In the genomic region with DNA sequence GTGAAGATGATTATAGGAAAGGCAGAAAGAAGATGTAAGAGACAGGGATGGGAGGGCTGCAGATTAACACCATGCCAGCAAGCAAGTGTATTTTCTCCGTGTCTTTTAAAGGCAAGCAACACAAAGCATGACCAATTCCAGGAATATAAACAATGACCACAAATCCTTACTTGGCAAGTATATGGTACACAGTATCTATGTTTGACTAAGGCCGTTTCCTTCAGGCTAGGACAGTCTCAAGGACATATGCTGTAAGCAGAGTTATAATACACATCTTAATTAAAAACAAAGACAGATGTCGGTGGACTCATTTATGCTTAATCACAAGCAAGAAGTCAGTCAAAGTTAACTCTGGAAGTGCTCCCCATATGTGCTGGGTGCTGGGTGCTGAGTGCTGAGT, we compare ENCODE assay signal across 28 mouse cellular contexts. TPM values are rescaled to one million over a fixed set of nuclear protein-coding genes. Genes with fewer than 3 reads are reported as not detected.
DNase-seq lines count a peak whose midpoint lies in the region; ATAC-seq and TF ChIP-seq lines count a peak whose summit lies in the region.
"Had no signal": no experiment of that assay in that cellular context is flagged by ENCODE, and none has a peak within 500 bp of the region (broad histone marks: within the 10 kb centered on the region; RNA-seq: fewer than 3 reads in every experiment).

No protein-coding gene starts in this region.

- H3K27me3 ChIP-seq in lung, postnatal 0 days (replicated peaks; ENCODE audit: insufficient read depth, low read length): no peaks in the 10 kb centered on the region
- no peaks in the 10 kb centered on the region for H3K27me3 ChIP-seq in stomach, postnatal 0 days (ENCODE audit: control insufficient read depth, insufficient read depth, low read length)
- H3K27me3 ChIP-seq: embryonic facial prominence, embryonic 15.5 days; forebrain, embryonic 12.5 days had no signal

- H3K36me3 ChIP-seq in lung, postnatal 0 days (ENCODE audit: insufficient read depth, low read length): no peaks in the 10 kb centered on the region
- H3K36me3 ChIP-seq in stomach, postnatal 0 days (ENCODE audit: control insufficient read depth, insufficient read depth, low read length): no peaks in the 10 kb centered on the region
- H3K36me3 ChIP-seq: embryonic facial prominence, embryonic 13.5 days; embryonic facial prominence, embryonic 15.5 days; forebrain, embryonic 10.5 days; forebrain, embryonic 12.5 days; G1E had no signal

- TF ChIP-seq CTCF in lung, postnatal 0 days (IDR thresholded peaks at IDR 0.05): no peak
- TF ChIP-seq CTCF in stomach, postnatal 0 days (IDR thresholded peaks at IDR 0.05; ENCODE audit: low read depth): no peak

- WGBS in lung, postnatal 0 days: 44% methylated on average over 3 of the region's 3 CpGs
- 32% methylated on average over 3 of the region's 3 CpGs for whole genome bisulfite sequencing in stomach, postnatal 0 days

- no peaks in the 10 kb centered on the region for H3K4me1 ChIP-seq in lung, postnatal 0 days (ENCODE audit: insufficient read depth, low read depth, low read length)
- H3K4me1 ChIP-seq in stomach, postnatal 0 days (replicated peaks; ENCODE audit: control insufficient read depth, insufficient read depth): no peaks in the 10 kb centered on the region
- H3K4me1 ChIP-seq: embryonic facial prominence, embryonic 13.5 days; embryonic facial prominence, embryonic 15.5 days; forebrain, embryonic 10.5 days; forebrain, embryonic 12.5 days had no signal

- no peak overlapping the region for H3K4me2 ChIP-seq in lung, postnatal 0 days (replicated peaks; ENCODE audit: low read depth, low read length)
- no peak overlapping the region for H3K4me2 ChIP-seq in stomach, postnatal 0 days (replicated peaks; ENCODE audit: low read depth)
- H3K4me2 ChIP-seq: embryonic facial prominence, embryonic 13.5 days; embryonic facial prominence, embryonic 15.5 days; forebrain, embryonic 12.5 days had no signal

- TF ChIP-seq EP300 in lung, postnatal 0 days (IDR thresholded peaks at IDR 0.05): peak; percentile 65
- no peak for TF ChIP-seq EP300 in stomach, postnatal 0 days (optimal IDR thresholded peaks at IDR 0.05)

- no peaks in the 10 kb centered on the region for H3K9me3 ChIP-seq in lung, postnatal 0 days (ENCODE audit: low read length)
- no peaks in the 10 kb centered on the region for H3K9me3 ChIP-seq in stomach, postnatal 0 days (ENCODE audit: control insufficient read depth, low read length)
- H3K9me3 ChIP-seq: embryonic facial prominence, embryonic 13.5 days; embryonic facial prominence, embryonic 15.5 days; forebrain, embryonic 10.5 days; forebrain, embryonic 12.5 days; G1E had no signal

- no peak overlapping the region for H3K9ac ChIP-seq in lung, postnatal 0 days (replicated peaks; ENCODE audit: low read depth)
- H3K9ac ChIP-seq in stomach, postnatal 0 days (ENCODE audit: low read length): no peak overlapping the region
- H3K9ac ChIP-seq: embryonic facial prominence, embryonic 13.5 days; embryonic facial prominence, embryonic 15.5 days; forebrain, embryonic 12.5 days had no signal

- no peak overlapping the region for H3K4me3 ChIP-seq in lung, postnatal 0 days (ENCODE audit: low read depth, low read length)
- no peak overlapping the region for H3K4me3 ChIP-seq in stomach, postnatal 0 days (ENCODE audit: low read depth, low read length)
- H3K4me3 ChIP-seq: embryonic facial prominence, embryonic 13.5 days; embryonic facial prominence, embryonic 15.5 days; erythroblast, embryonic 14.5 days; forebrain, embryonic 10.5 days; forebrain, embryonic 12.5 days had no signal

- ATAC-seq in lung, postnatal 0 days: 0 out of 2 replicates have a peak, but pooled peaks have one; percentile 40
- peak; percentile 70 for ATAC-seq in stomach, postnatal 0 days (ENCODE audit: low FRiP score, low TSS enrichment)
- ATAC-seq: activated CD4-positive, CD25-positive, alpha-beta regulatory T cell, adult 4 months; CD4-positive, CD25-positive, alpha-beta regulatory T cell, adult 4 months; forebrain, embryonic 14.5 days; forebrain, embryonic 16.5 days; Patski had no signal

- H3K27ac ChIP-seq in lung, postnatal 0 days (ENCODE audit: low read length): no peak overlapping the region
- no peak overlapping the region for H3K27ac ChIP-seq in stomach, postnatal 0 days (replicated peaks)
- H3K27ac ChIP-seq: embryonic facial prominence, embryonic 13.5 days; embryonic facial prominence, embryonic 15.5 days; forebrain, embryonic 10.5 days; forebrain, embryonic 12.5 days had no signal

- DNase-seq in heart, adult 11 months: peak; percentile 27
- no peak for DNase-seq in heart, adult 8-10 months (ENCODE audit: low spot score)
- DNase-seq in lung, postnatal 0 days (ENCODE audit: low spot score): no peak
- DNase-seq in lung, postnatal 25 days (ENCODE audit: low spot score): no peak
- DNase-seq in stomach, postnatal 0 days (ENCODE audit: low spot score): no peak
- DNase-seq: adrenal gland, adult 2 months; adrenal gland, postnatal 10 days; adrenal gland, postnatal 25 days; B cell, adult 2 months; cerebellum, adult 11 months; cerebellum, adult 18-20 months; cerebellum, adult 8-10 months; cerebellum, adult 9-11 months; cerebellum, postnatal 14 days; cerebellum, postnatal 36 days; embryo, embryonic 11 days had no signal

RNA-seq across cellular contexts. Expression of a gene that starts 12.6 kb away (rescaled TPM):
- total RNA-seq in heart, adult 8-10 months (2022): 10 to 100 TPM in 3 of 4 experiments, 1 to 10 TPM in 1; 8.5 to 14.1 (median 12.4) TPM
- polyA plus RNA-seq in lung, postnatal 0 days (2015; fragmentation: Nextera tagmentation; extraction: Ambion mirVana): 11.2 and 12.1 TPM in 2 replicates
- polyA plus RNA-seq in stomach, postnatal 0 days (2015; fragmentation: Nextera tagmentation; extraction: Ambion mirVana): 1.4 and 1.5 TPM in 2 replicates
- total RNA-seq: CH12.LX, G1E had no signal
- polyA plus RNA-seq: erythroblast, embryonic 14.5 days; G1E had no signal

RNA-seq across cellular contexts. Expression of a gene that starts 45.2 kb away (rescaled TPM):
- total RNA-seq in heart, adult 8-10 months (2022): 10 to 100 TPM; 21.6 to 25.2 (median 23.0) TPM
- 12.4 and 13.4 TPM in 2 replicates for polyA plus RNA-seq in lung, postnatal 0 days (2015; fragmentation: Nextera tagmentation; extraction: Ambion mirVana)
- 6.4 and 6.5 TPM in 2 replicates for polyA plus RNA-seq in stomach, postnatal 0 days (2015; fragmentation: Nextera tagmentation; extraction: Ambion mirVana)

RNA-seq across cellular contexts. Expression of a gene that starts 54.2 kb away (rescaled TPM):
- total RNA-seq in heart, adult 8-10 months (2022): under 1 TPM; 0.11 to 0.22 (median 0.16) TPM
- 0.17 and 0.27 TPM in 2 replicates for polyA plus RNA-seq in lung, postnatal 0 days (2015; fragmentation: Nextera tagmentation; extraction: Ambion mirVana)
- polyA plus RNA-seq in stomach, postnatal 0 days (2015; fragmentation: Nextera tagmentation; extraction: Ambion mirVana): 0.68 and 0.81 TPM in 2 replicates
